Comparison of ENCODE assay signal across 8 mouse cellular contexts in the genomic region with DNA sequence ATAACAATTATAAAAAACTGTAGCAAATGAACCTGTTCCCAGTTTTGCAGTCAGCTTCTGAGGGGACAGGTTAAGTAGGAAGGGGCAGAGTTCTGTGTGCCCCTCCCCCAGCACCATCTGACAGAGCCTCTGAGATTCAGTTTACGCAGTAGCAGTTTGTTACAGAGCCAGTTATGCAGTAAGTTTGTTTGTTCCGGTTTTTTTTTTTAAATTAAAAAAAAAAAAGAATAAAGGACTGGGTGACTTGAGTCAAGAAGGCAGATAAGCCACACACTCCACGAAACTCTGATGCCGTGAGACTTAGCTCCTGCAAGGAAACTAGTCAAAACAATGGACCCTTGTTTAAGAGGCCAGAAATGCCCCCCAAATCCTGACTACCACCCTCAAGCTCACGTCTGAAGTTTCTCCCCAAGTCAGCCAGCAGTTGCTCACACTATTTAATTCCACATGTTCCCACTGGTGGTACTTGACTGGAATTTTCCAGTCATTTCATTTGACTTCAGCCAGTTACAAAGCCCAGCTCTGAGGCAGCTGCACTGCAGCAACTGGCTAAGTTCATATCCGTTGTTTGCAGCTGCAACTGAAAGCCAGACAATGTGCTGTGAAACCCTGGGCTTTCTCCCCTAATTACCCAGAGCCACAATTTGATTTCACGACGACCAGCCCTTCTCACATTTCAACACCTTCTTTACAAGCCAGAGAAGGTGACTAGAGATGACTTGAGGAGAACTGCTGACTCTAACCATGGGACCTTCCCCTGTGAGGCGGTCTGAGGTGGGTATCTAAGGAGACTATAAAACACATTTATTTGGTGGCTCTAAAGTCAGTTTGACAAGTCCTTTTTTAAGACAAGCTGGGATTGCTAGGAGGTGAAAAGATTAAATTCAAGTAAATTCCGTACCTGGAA. TPM values are rescaled to one million over a fixed set of nuclear protein-coding genes. Genes with fewer than 3 reads are reported as not detected.
DNase-seq lines count a peak whose midpoint lies in the region; ATAC-seq and TF ChIP-seq lines count a peak whose summit lies in the region.

No protein-coding gene starts in this region.

- peak; percentile 55 for DNase-seq in forebrain, embryonic 11.5 days (ENCODE audit: low spot score)
- DNase-seq in forebrain, postnatal 0 days = no peak
- no peak for DNase-seq in lung, adult 18-20 months
- DNase-seq in hindlimb bud, embryonic 11.5 days (ENCODE audit: extremely low spot score, low read depth, low spot score) = peak; percentile 78
- DNase-seq in retina, postnatal 1 day = no peak
- no peak for DNase-seq in adrenal gland, postnatal 36 days

- no peaks in the 10 kb centered on the region for H3K9me3 ChIP-seq in forebrain, embryonic 11.5 days (ENCODE audit: control insufficient read depth, low read length)
- H3K9me3 ChIP-seq in forebrain, postnatal 0 days (ENCODE audit: low read length) = no peaks in the 10 kb centered on the region
- no peaks in the 10 kb centered on the region for H3K9me3 ChIP-seq in lung, embryonic 16.5 days (ENCODE audit: control insufficient read depth, low read length)
- H3K9me3 ChIP-seq in stomach, embryonic 15.5 days = no peaks in the 10 kb centered on the region

- 0 out of 2 replicates have a peak, but pooled peaks have one; percentile 32 for ATAC-seq in forebrain, embryonic 11.5 days (replicated peaks; ENCODE audit: low FRiP score)
- no peak for ATAC-seq in forebrain, postnatal 0 days
- ATAC-seq in lung, embryonic 16.5 days (ENCODE audit: low read depth) = peak; percentile 56
- ATAC-seq in stomach, embryonic 15.5 days (ENCODE audit: insufficient read depth, low FRiP score, low read depth) = no peak

- H3K27ac ChIP-seq in forebrain, embryonic 11.5 days (ENCODE audit: low read depth, low read length) = 0 out of 2 replicates have a peak overlapping the region, but pooled peaks have one; percentile 1
- H3K27ac ChIP-seq in forebrain, postnatal 0 days (ENCODE audit: low read depth, low read length) = no peak overlapping the region
- H3K27ac ChIP-seq in lung, embryonic 16.5 days (ENCODE audit: low read length) = peak overlapping the region; percentile 71
- peak overlapping the region; percentile 64 for H3K27ac ChIP-seq in stomach, embryonic 15.5 days

- H3K36me3 ChIP-seq in forebrain, embryonic 11.5 days (ENCODE audit: control insufficient read depth, insufficient read depth, low read length) = peaks cover 5% of the 10 kb centered on the region; the same call in 1 of the 2 replicates
- peaks cover 14% of the 10 kb centered on the region for H3K36me3 ChIP-seq in forebrain, postnatal 0 days (ENCODE audit: insufficient read depth)
- H3K36me3 ChIP-seq in lung, embryonic 16.5 days (ENCODE audit: control insufficient read depth, insufficient read depth, low read length) = peaks cover 9% of the 10 kb centered on the region
- peaks cover 17% of the 10 kb centered on the region; the same call in 1 of the 2 replicates for H3K36me3 ChIP-seq in stomach, embryonic 15.5 days

- H3K4me1 ChIP-seq in forebrain, embryonic 11.5 days (replicated peaks; ENCODE audit: control insufficient read depth, insufficient read depth, low read length) = peaks cover 5% of the 10 kb centered on the region; the same call in 1 of the 2 replicates
- H3K4me1 ChIP-seq in forebrain, postnatal 0 days (ENCODE audit: insufficient read depth) = no peaks in the 10 kb centered on the region; the same call in 1 of the 2 replicates
- peaks cover 44% of the 10 kb centered on the region for H3K4me1 ChIP-seq in lung, embryonic 16.5 days (replicated peaks; ENCODE audit: control insufficient read depth, insufficient read depth, low read length)
- H3K4me1 ChIP-seq in stomach, embryonic 15.5 days = peaks cover 27% of the 10 kb centered on the region

- H3K9ac ChIP-seq in forebrain, embryonic 11.5 days (ENCODE audit: low read length) = no peak overlapping the region
- H3K9ac ChIP-seq in forebrain, postnatal 0 days = no peak overlapping the region
- H3K9ac ChIP-seq in lung, embryonic 16.5 days (ENCODE audit: low read length) = no peak overlapping the region; the same call in 1 of the 2 replicates
- no peak overlapping the region for H3K9ac ChIP-seq in stomach, embryonic 15.5 days

- H3K4me3 ChIP-seq in forebrain, embryonic 11.5 days (ENCODE audit: low read depth, low read length) = no peak overlapping the region
- H3K4me3 ChIP-seq in forebrain, postnatal 0 days (ENCODE audit: low read depth, low read length) = no peak overlapping the region
- H3K4me3 ChIP-seq in lung, embryonic 16.5 days (ENCODE audit: low read length) = no peak overlapping the region
- H3K4me3 ChIP-seq in stomach, embryonic 15.5 days (replicated peaks) = no peak overlapping the region

- no peak for TF ChIP-seq CTCF in forebrain, postnatal 0 days (IDR thresholded peaks at IDR 0.05; ENCODE audit: low read depth)

- no peaks in the 10 kb centered on the region for H3K27me3 ChIP-seq in forebrain, embryonic 11.5 days (ENCODE audit: control insufficient read depth, insufficient read depth, low read length)
- no peaks in the 10 kb centered on the region for H3K27me3 ChIP-seq in forebrain, postnatal 0 days (ENCODE audit: insufficient read depth, low read length)
- H3K27me3 ChIP-seq in lung, embryonic 16.5 days (ENCODE audit: control insufficient read depth, insufficient read depth, low read depth, low read length) = no peaks in the 10 kb centered on the region
- H3K27me3 ChIP-seq in stomach, embryonic 15.5 days (replicated peaks) = no peaks in the 10 kb centered on the region

- WGBS in forebrain, embryonic 11.5 days = 18% methylated on average over 10 of the region's 10 CpGs
- WGBS in forebrain, postnatal 0 days = 21% methylated on average over 10 of the region's 10 CpGs
- WGBS in lung, embryonic 16.5 days = 14% methylated on average over 10 of the region's 10 CpGs
- 19% methylated on average over 10 of the region's 10 CpGs for WGBS in stomach, embryonic 15.5 days

- H3K4me2 ChIP-seq in forebrain, embryonic 11.5 days (ENCODE audit: low read depth, low read length, severe bottlenecking) = no peak overlapping the region
- H3K4me2 ChIP-seq in forebrain, postnatal 0 days (ENCODE audit: low read depth) = no peak overlapping the region
- no peak overlapping the region for H3K4me2 ChIP-seq in lung, embryonic 16.5 days (ENCODE audit: low read depth, low read length)
- H3K4me2 ChIP-seq in stomach, embryonic 15.5 days = 0 out of 2 replicates have a peak overlapping the region, but pooled peaks have one; percentile 12

RNA-seq across cellular contexts. Expression of a gene that starts 22.1 kb away (rescaled TPM):
- polyA plus RNA-seq in forebrain, embryonic 11.5 days (2014; fragmentation: Nextera tagmentation; extraction: Ambion mirVana) = 47.6 and 56.5 TPM in 2 replicates
- 64.7 and 81.4 TPM in 2 replicates for total RNA-seq in forebrain, postnatal 0 days (2014; rRNA removed)
- 40.6 and 48.1 TPM in 2 replicates for polyA plus RNA-seq in forebrain, postnatal 0 days (2015; fragmentation: Nextera tagmentation; extraction: Ambion mirVana)
- 10.5 and 12.4 TPM in 2 replicates for polyA plus RNA-seq in lung, embryonic 16.5 days (2015; fragmentation: Nextera tagmentation; extraction: Ambion mirVana)
- polyA plus RNA-seq in stomach, embryonic 15.5 days (2015; fragmentation: Nextera tagmentation; extraction: Ambion mirVana) = 49.6 and 53.1 TPM in 2 replicates
- 10 to 100 TPM; 16.0 to 19.3 TPM for total RNA-seq in adrenal gland, postnatal 36 days (2021)

Comparison
In these comparisons a context has a peak if more than half of its experiments do, and no peak if none do; other contexts are left out.
1. ATAC-seq: peak in forebrain, embryonic 11.5 days (single experiment) and lung, embryonic 16.5 days (single experiment); none in forebrain, postnatal 0 days (single experiment) and stomach, embryonic 15.5 days (single experiment).
2. DNase-seq: peak in forebrain, embryonic 11.5 days (single experiment) and hindlimb bud, embryonic 11.5 days (single experiment); none in forebrain, postnatal 0 days (single experiment), lung, adult 18-20 months (0 of 2), retina, postnatal 1 day (single experiment) and adrenal gland, postnatal 36 days (0 of 2).